Mouse (Mus musculus) stomach, postnatal 0 days (tissue): Measurements from ENCODE around the gene Atp8b3. TPM values are rescaled to one million over a fixed set of nuclear protein-coding genes. Genes with fewer than 3 reads are reported as not detected.

Source experiments
- ATAC-seq: fragments of 200-750 bp; cut with Nextera tagmentation; 2 replicates; pipeline ENCODE4 v1.8.0; 2017; ENCODE audit not compliant: low FRiP score, low TSS enrichment
- DNase-seq: peaks from one replicate; pipeline ENCODE4 v3.0.0-alpha.2; 2016; ENCODE audit warnings: low spot score
- H3K27ac ChIP-seq: fragments of 300-500 bp; sonication (generic); replicated peaks from 2 replicates; pipeline ENCODE4 v1.5.1; 2014; ENCODE audit warnings: mild to moderate bottlenecking, control low read depth
- H3K27me3 ChIP-seq: fragments of 300-500 bp; sonication (generic); 2 replicates; pipeline ENCODE4 v1.6.1; 2014; ENCODE audit warnings: low read length; ENCODE audit not compliant: control insufficient read depth, insufficient read depth
- H3K36me3 ChIP-seq: fragments of 300-500 bp; sonication (generic); 2 replicates; pipeline ENCODE4 v1.6.1; 2014; ENCODE audit warnings: low read length, mixed read lengths; ENCODE audit not compliant: control insufficient read depth, insufficient read depth
- H3K4me1 ChIP-seq: fragments of 300-500 bp; sonication (generic); replicated peaks from 2 replicates; pipeline ENCODE4 v1.6.1; 2014; ENCODE audit warnings: antibody characterized with exemption; ENCODE audit not compliant: control insufficient read depth, insufficient read depth
- H3K4me2 ChIP-seq: fragments of 300-500 bp; sonication (generic); replicated peaks from 2 replicates; pipeline ENCODE4 v1.6.1; 2014; ENCODE audit warnings: low read depth, mild to moderate bottlenecking, control low read depth, moderate library complexity
- H3K4me3 ChIP-seq: fragments of 300-500 bp; sonication (generic); 2 replicates; pipeline ENCODE4 v1.5.1; 2014; ENCODE audit warnings: low read depth, low read length, control low read depth
- H3K9ac ChIP-seq: fragments of 300-500 bp; sonication (generic); 2 replicates; pipeline ENCODE4 v1.6.1; 2014; ENCODE audit warnings: mild to moderate bottlenecking, low read length, control low read depth, mixed read lengths
- H3K9me3 ChIP-seq: fragments of 300-500 bp; sonication (generic); 2 replicates; pipeline ENCODE4 v1.6.1; 2016; ENCODE audit warnings: low read length; ENCODE audit not compliant: control insufficient read depth
- CTCF ChIP-seq: IDR thresholded peaks from 2 replicates; pipeline ENCODE4 v1.5.1; 2016; ENCODE audit warnings: antibody characterized with exemption, low read depth, mild to moderate bottlenecking, moderate library complexity
- EP300 ChIP-seq: optimal IDR thresholded peaks from 2 replicates; pipeline ENCODE3; 2016; ENCODE audit warnings: antibody characterized with exemption
- WGBS: fragments of 180-500 bp; shearing (Covaris S2); extraction: QIAGEN DNeasy Blood & Tissue Kit; methylation state at CpG from one replicate; pipeline ENCODE4 v1.1.7; 2014; 5-methylcytosine and 5-hydroxymethylcytosine counted together
- polyA plus RNA-seq: library from polyadenylated mRNA; unstranded; fragments of >200 nt; fragmentation: Nextera tagmentation; extraction: Ambion mirVana; gene quantifications from 2 replicates; pipeline ENCODE4 v1.2.1, GENCODE M21; 2015

Gene Atp8b3
- polyA plus RNA-seq: 0.02 and 0.10 TPM in 2 replicates

GRCm38 (mm10) chr10:80538710-80539394 is at the start of gene Atp8b3:
Atp8b3 (minus strand) TSS chr10:80539124.
- DNase-seq: peak; percentile 96
- Histone ChIP-seq H3K4me1 (no peaks in the 10 kb centered on the region), H3K27me3 (no peaks in the 10 kb centered on the region; the same call in 1 of the 2 replicates), H3K4me3 (no peak within 1 kb of the TSS; the same call in 1 of the 2 replicates), H3K9me3 (no peaks in the 10 kb centered on the region), H3K4me2 (peak within 1 kb of the TSS; percentile 36), H3K9ac (0 out of 2 replicates have a peak within 1 kb of the TSS, but pooled peaks have one; percentile 35), H3K27ac (no peak within 1 kb of the TSS), H3K36me3 (peaks cover 14% of the 10 kb centered on the region; the same call in 1 of the 2 replicates)
- no peak for TF ChIP-seq EP300
- TF ChIP-seq CTCF: peak; percentile 49
- 3% methylated on average over 30 of the region's 30 CpGs for WGBS
- ATAC-seq: peak; percentile 91

DNA sequence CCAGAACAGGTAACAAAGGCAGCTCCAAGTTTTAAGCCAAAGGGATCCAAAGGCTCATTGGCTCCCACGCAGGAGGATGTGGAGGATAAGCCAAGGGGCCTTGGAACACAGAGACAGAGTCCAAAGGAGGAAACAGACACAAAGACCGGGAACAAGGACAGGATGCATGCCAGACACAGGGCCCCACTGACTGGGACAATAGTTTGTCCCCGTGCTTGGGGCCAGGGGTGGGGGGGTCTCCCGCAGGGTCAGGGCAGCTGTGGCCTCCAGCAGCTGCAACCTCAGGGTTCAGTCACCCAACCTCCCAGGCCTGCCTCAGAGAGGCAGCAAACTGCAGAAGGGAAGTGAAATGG is 48.4 kb upstream of the Atp8b3 start:
- no peak for DNase-seq
- Histone ChIP-seq H3K4me1 (peaks cover 6% of the 10 kb centered on the region; the same call in 1 of the 2 replicates), H3K27me3 (no peaks in the 10 kb centered on the region), H3K27ac (peak overlapping the region; percentile 70), H3K9ac (no peak overlapping the region), H3K36me3 (peaks cover 19% of the 10 kb centered on the region), H3K4me2 (peak overlapping the region; percentile 25; the same call in 1 of the 2 replicates), H3K4me3 (no peak overlapping the region), H3K9me3 (no peaks in the 10 kb centered on the region)
- 48% methylated on average over 4 of the region's 4 CpGs for WGBS
- no peak for ATAC-seq
- TF ChIP-seq EP300 (no peak), CTCF (no peak)

- Histone ChIP-seq H3K4me1 (peaks cover 6% of the 10 kb centered on the region; the same call in 1 of the 2 replicates), H3K27ac (peak overlapping the region; percentile 70), H3K36me3 (peaks cover 19% of the 10 kb centered on the region), H3K9ac (peak overlapping the region; percentile 27; the same call in 1 of the 2 replicates), H3K4me2 (peak overlapping the region; percentile 25; the same call in 1 of the 2 replicates), H3K4me3 (peak overlapping the region; percentile 13; the same call in 1 of the 2 replicates), H3K27me3 (no peaks in the 10 kb centered on the region), H3K9me3 (no peaks in the 10 kb centered on the region)
- no peak for ATAC-seq
- WGBS: 89% methylated on average over 51 of the region's 51 CpGs
- no peak for DNase-seq
- no peak for TF ChIP-seq CTCF
- TF ChIP-seq EP300: no peak
These were observed 47.7 kb upstream of the Atp8b3 start for GRCm38 (mm10) chr10:80586407-80587304.

GRCm38 (mm10) chr10:80585581-80585980 is 46.7 kb upstream of the Atp8b3 start:
- WGBS: 90% methylated on average over 8 of the region's 8 CpGs
- Histone ChIP-seq H3K9me3 (no peaks in the 10 kb centered on the region), H3K27me3 (no peaks in the 10 kb centered on the region), H3K4me3 (no peak overlapping the region), H3K4me1 (peaks cover 6% of the 10 kb centered on the region; the same call in 1 of the 2 replicates), H3K9ac (peak overlapping the region; percentile 8; the same call in 1 of the 2 replicates), H3K4me2 (peak overlapping the region; percentile 11; the same call in 1 of the 2 replicates), H3K27ac (no peak overlapping the region), H3K36me3 (peaks cover 19% of the 10 kb centered on the region)
- DNase-seq (no peak), ATAC-seq (no peak)
- TF ChIP-seq EP300 (no peak), CTCF (no peak)

DNA sequence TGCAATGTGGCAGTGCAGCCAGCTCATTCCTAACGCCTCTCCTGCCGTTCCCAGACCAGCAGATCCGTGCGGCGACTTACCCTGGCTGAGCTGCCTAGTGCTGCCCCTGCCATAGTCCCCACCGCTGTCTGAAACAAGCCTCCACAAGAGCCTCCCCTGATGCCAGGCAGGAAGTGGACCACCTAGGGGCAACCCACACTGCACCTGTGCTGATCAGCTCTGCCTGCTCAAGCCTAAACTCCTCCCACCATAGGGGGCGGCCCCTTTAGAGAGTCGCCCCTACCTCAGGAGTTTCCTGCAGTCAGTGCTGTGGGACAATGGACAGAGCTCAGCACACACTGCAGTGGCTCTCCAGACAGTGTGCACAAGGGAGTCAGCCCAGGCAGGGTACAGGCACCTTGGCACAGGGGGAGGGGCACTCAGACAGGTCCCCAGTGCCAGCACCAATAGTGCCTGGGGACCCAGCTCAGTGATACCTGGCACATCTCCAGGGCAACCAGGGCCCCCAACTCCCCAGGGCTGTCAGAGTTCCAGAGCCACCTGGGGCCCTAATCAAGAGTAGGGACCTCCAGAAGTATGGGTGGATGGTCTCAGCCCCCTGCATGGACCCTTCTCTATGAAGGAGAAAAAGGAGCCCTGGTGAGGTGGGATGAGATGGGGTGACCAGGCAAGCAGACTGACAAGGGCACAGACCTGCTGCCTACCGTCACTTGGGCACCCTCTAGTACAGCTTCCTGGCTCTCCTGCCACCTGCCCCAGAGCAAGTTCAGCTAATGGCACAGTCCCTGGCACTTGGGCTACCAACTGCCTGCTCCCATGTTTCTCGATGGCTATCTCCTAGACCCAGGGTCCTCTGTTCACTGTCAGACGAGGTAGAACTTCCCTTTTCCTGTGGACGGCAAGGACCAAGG is 46.0 kb upstream of the Atp8b3 start:
- no peaks in the 10 kb centered on the region for H3K27me3 ChIP-seq
- TF ChIP-seq EP300 (no peak), CTCF (no peak)
- H3K4me3 ChIP-seq: no peak overlapping the region
- DNase-seq (no peak), ATAC-seq (no peak)
- peak overlapping the region; percentile 17; the same call in 1 of the 2 replicates for H3K4me2 ChIP-seq
- H3K9me3 ChIP-seq: no peaks in the 10 kb centered on the region
- WGBS: 75% methylated on average over 12 of the region's 12 CpGs
- H3K4me1 ChIP-seq: peaks cover 6% of the 10 kb centered on the region; the same call in 1 of the 2 replicates
- peaks cover 19% of the 10 kb centered on the region for H3K36me3 ChIP-seq
- H3K27ac ChIP-seq: peak overlapping the region; percentile 30; the same call in 1 of the 2 replicates
- peak overlapping the region; percentile 23; the same call in 1 of the 2 replicates for H3K9ac ChIP-seq
